Mouse (Mus musculus) liver, postnatal 0 days (tissue): ENCODE measurements around the gene Tmem132c. TPM values are rescaled to one million over a fixed set of nuclear protein-coding genes. Genes with fewer than 3 reads are reported as not detected.

ENCODE experiments used
- ATAC-seq: fragments of 200-750 bp; cut with Nextera tagmentation; 2 replicates; pipeline ENCODE4 v1.8.0; 2017; ENCODE audit warnings: mild to moderate bottlenecking, moderate library complexity
- DNase-seq: peaks from one replicate; pipeline ENCODE4 v3.0.0-alpha.2; 2016
- H3K27ac ChIP-seq: fragments of 300-500 bp; sonication (generic); 2 replicates; pipeline ENCODE4 v1.5.1; 2014; ENCODE audit warnings: antibody characterized with exemption, moderate library complexity, mild to moderate bottlenecking, low read depth
- H3K27me3 ChIP-seq: fragments of 300-500 bp; sonication (generic); 2 replicates; pipeline ENCODE4 v1.6.1; 2014; ENCODE audit warnings: low read length, control low read depth, mixed read lengths; ENCODE audit not compliant: insufficient read depth
- H3K36me3 ChIP-seq: fragments of 300-500 bp; sonication (generic); replicated peaks from 2 replicates; pipeline ENCODE4 v1.6.1; 2014; ENCODE audit warnings: mild to moderate bottlenecking, control low read depth, low read length, moderate library complexity, mixed read lengths; ENCODE audit not compliant: insufficient read depth
- H3K4me1 ChIP-seq: fragments of 300-500 bp; sonication (generic); 2 replicates; pipeline ENCODE4 v1.6.1; 2014; ENCODE audit warnings: antibody characterized with exemption, mild to moderate bottlenecking, control low read depth; ENCODE audit not compliant: insufficient read depth
- H3K4me2 ChIP-seq: fragments of 300-500 bp; sonication (generic); 2 replicates; pipeline ENCODE4 v1.6.1; 2014; ENCODE audit warnings: low read depth, mild to moderate bottlenecking, low read length, moderate library complexity, mixed read lengths
- H3K4me3 ChIP-seq: fragments of 300-500 bp; sonication (generic); 2 replicates; pipeline ENCODE4 v1.5.1; 2014; ENCODE audit warnings: low read depth, low read length
- H3K9ac ChIP-seq: fragments of 300-500 bp; sonication (generic); replicated peaks from 2 replicates; pipeline ENCODE4 v1.6.1; 2014; ENCODE audit warnings: mild to moderate bottlenecking, moderate library complexity
- H3K9me3 ChIP-seq: fragments of 300-500 bp; sonication (generic); 2 replicates; pipeline ENCODE4 v1.6.1; 2016; ENCODE audit warnings: mild to moderate bottlenecking, control low read depth, low read length, mixed read lengths
- CTCF ChIP-seq: sonication (generic); IDR thresholded peaks from 2 replicates; pipeline ENCODE4 v1.5.1; 2016; ENCODE audit warnings: antibody characterized with exemption, low read depth
- EP300 ChIP-seq: IDR thresholded peaks from 2 replicates; pipeline ENCODE4 v1.6.1; 2016; ENCODE audit warnings: antibody characterized with exemption, low read depth, mild to moderate bottlenecking
- WGBS: fragments of 180-500 bp; shearing (Covaris S2); extraction: QIAGEN DNeasy Blood & Tissue Kit; methylation state at CpG from one replicate; pipeline ENCODE4 v1.1.7; 2014; ENCODE audit not compliant: insufficient replicate concordance; 5-methylcytosine and 5-hydroxymethylcytosine counted together
- polyA plus RNA-seq: library from polyadenylated mRNA; unstranded; fragments of >200 nt; fragmentation: Nextera tagmentation; extraction: Ambion mirVana; gene quantifications from 2 replicates; pipeline ENCODE4 v1.2.1, GENCODE M21; 2015

Tmem132c gene
- polyA plus RNA-seq, 1 experiment from 2014 or later = 0.02 TPM

DNA sequence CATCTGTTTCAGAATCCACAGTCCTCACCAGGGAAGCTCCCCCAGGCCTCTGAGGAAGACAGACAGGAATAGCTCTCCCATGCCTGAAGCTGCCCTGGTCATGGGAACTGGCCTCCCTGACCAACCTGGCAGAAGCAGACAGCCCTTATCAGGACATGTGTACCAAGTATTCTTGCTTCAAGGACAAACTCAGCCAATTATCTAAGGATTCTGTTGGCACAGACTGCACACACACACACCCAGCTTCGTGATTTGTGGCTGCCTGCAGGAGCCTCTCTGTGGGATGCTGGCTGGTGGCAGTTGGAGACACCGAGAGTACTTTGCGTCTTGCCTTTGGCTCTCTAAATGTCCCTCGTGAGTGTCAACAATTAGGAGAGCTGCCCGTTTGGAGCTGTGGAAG, 226.5 kb downstream of the Tmem132c start:
- ATAC-seq (no peak), DNase-seq (no peak)
- no peak overlapping the region for H3K9ac ChIP-seq
- H3K4me3 ChIP-seq = no peak overlapping the region
- no peaks in the 10 kb centered on the region for H3K4me1 ChIP-seq
- H3K36me3 ChIP-seq = no peaks in the 10 kb centered on the region
- no peak overlapping the region for H3K27ac ChIP-seq
- no peak overlapping the region for H3K4me2 ChIP-seq
- H3K9me3 ChIP-seq = no peaks in the 10 kb centered on the region
- no peak for TF ChIP-seq CTCF
- TF ChIP-seq EP300 = no peak
- no peaks in the 10 kb centered on the region for H3K27me3 ChIP-seq
- 47% methylated on average over 5 of the region's 5 CpGs for WGBS

DNA sequence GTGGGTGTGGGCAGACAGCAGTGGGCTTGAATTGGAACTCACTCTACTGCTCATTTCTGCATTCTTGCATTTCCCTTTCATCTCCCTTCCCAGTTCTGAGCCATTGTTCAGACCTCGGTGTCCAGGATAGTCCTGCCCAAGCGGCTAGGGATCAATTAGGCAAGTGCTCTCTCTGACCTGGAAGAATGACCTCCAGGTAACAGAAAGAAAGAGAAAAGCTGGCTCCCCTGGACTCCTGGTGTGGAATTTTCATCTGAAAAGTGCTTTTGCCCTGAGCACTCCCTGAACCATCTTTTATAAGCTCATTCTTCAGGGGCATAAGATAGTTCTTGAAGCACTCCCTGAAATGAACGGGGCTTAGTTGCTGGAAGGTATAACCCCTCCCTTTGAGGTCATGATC, 228.7 kb downstream of the Tmem132c start:
- Histone ChIP-seq H3K9me3 (no peaks in the 10 kb centered on the region), H3K27me3 (no peaks in the 10 kb centered on the region), H3K4me1 (no peaks in the 10 kb centered on the region), H3K9ac (no peak overlapping the region), H3K27ac (no peak overlapping the region), H3K4me2 (no peak overlapping the region), H3K4me3 (no peak overlapping the region), H3K36me3 (no peaks in the 10 kb centered on the region)
- no peak for TF ChIP-seq EP300
- no peak for TF ChIP-seq CTCF
- 62% methylated on average over 3 of the region's 3 CpGs for WGBS
- no peak for DNase-seq
- ATAC-seq = no peak

DNA sequence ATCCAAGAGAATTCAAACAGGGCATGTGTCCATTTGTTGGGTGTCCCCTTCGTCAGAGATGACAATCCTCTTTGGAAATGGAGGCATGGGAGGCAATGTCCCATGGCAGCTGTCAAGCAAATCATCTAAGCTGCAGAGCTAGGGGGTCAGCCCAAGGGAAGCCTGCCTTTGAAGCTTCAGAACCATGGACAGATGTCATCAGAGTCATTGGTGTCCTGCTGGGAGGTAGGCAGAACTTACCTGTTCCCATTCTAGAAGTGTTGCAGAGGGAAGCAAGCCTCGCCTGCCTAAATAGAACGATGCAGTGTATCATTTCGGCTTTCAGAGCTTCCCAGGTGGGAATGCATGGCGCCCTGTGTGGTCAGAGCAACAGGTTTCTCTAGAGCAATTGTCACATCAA, 230.3 kb downstream of the Tmem132c start:
- TF ChIP-seq EP300 (no peak), CTCF (no peak)
- H3K27me3 ChIP-seq = no peaks in the 10 kb centered on the region
- no peak for ATAC-seq
- H3K4me2 ChIP-seq = no peak overlapping the region
- 36% methylated on average over 5 of the region's 5 CpGs for whole genome bisulfite sequencing
- no peaks in the 10 kb centered on the region for H3K36me3 ChIP-seq
- H3K4me3 ChIP-seq = no peak overlapping the region
- no peaks in the 10 kb centered on the region for H3K4me1 ChIP-seq
- H3K9ac ChIP-seq = no peak overlapping the region
- H3K9me3 ChIP-seq = no peaks in the 10 kb centered on the region
- no peak overlapping the region for H3K27ac ChIP-seq
- no peak for DNase-seq

DNA sequence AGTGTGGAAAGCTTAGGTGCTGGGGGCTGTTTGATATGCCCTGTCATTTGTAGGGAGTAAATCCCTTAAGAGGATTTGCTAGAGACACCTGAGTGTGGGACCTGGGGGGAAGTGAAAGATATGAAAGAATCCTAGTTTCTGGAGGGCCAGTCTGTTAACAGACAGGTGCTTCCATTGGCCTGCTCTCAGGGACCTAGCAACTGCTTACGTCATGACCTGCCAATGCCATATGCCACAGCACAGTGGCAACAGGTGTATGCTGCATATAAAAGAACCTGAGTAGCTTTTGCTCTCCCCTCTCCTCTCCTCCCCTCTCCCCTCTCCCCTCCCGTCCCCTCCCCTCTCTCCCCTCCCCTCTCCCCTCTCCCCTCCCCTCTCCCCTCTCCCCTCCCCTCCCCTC, 232.1 kb downstream of the Tmem132c start:
- Histone ChIP-seq H3K27ac (no peak overlapping the region), H3K4me2 (no peak overlapping the region), H3K36me3 (no peaks in the 10 kb centered on the region), H3K9ac (no peak overlapping the region), H3K27me3 (no peaks in the 10 kb centered on the region), H3K4me1 (no peaks in the 10 kb centered on the region), H3K4me3 (no peak overlapping the region), H3K9me3 (no peaks in the 10 kb centered on the region)
- no peak for ATAC-seq
- no peak for TF ChIP-seq CTCF
- TF ChIP-seq EP300 = no peak
- 38% methylated on average over 1 of the region's 2 CpGs for WGBS
- no peak for DNase-seq

DNA sequence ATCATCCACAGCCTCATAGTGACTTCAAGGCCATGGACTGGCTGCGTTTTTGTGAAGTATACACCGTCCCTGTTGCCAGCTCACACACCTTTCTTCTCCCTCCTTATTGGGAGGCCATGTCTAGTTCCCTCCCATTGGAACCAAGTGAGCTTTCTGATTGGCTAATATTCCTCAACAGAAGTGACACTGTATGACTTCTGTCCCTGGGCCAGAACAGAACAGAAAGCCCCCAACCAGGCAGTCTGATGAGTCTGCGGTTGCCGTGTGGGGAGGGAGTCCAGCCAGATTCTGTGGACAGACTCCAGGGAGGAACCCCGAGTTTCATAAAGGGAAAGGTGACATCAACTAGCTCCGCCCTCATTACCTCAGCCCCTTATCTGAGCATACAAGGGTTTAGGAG, 233.2 kb downstream of the Tmem132c start:
- H3K9ac ChIP-seq = no peak overlapping the region
- TF ChIP-seq CTCF = no peak
- no peak for TF ChIP-seq EP300
- no peaks in the 10 kb centered on the region for H3K4me1 ChIP-seq
- no peak overlapping the region for H3K27ac ChIP-seq
- DNase-seq (no peak), ATAC-seq (no peak)
- no peaks in the 10 kb centered on the region for H3K36me3 ChIP-seq
- H3K27me3 ChIP-seq = no peaks in the 10 kb centered on the region
- H3K9me3 ChIP-seq = no peaks in the 10 kb centered on the region
- no peak overlapping the region for H3K4me3 ChIP-seq
- no peak overlapping the region for H3K4me2 ChIP-seq
- 70% methylated on average over 6 of the region's 6 CpGs for WGBS

DNA sequence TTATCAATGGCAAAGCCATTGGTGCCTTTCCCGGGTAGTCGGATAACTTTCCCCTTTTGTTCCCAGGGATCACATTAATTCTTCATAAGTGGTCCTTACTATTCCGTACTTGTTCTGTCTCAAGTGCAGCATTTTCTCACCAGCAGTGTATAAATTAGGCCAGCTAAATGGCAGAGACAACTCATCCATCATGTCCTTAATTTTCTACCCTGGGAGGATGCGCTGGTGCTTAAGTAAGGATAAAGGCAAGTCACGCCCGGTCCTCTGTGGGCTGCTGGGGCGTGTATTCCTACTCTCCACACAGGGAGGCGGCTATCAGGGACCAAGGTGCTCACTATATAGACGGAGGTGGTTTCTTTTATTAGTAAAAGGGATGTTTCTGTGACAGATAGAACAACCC, 236.2 kb downstream of the Tmem132c start:
- no peak overlapping the region for H3K9ac ChIP-seq
- no peak overlapping the region for H3K4me2 ChIP-seq
- H3K4me3 ChIP-seq = no peak overlapping the region
- ATAC-seq = no peak
- no peaks in the 10 kb centered on the region for H3K36me3 ChIP-seq
- H3K27ac ChIP-seq = no peak overlapping the region
- H3K4me1 ChIP-seq = no peaks in the 10 kb centered on the region
- no peak for DNase-seq
- no peaks in the 10 kb centered on the region for H3K27me3 ChIP-seq
- H3K9me3 ChIP-seq = no peaks in the 10 kb centered on the region
- WGBS = 53% methylated on average over 9 of the region's 9 CpGs
- TF ChIP-seq CTCF (no peak), EP300 (no peak)

DNA sequence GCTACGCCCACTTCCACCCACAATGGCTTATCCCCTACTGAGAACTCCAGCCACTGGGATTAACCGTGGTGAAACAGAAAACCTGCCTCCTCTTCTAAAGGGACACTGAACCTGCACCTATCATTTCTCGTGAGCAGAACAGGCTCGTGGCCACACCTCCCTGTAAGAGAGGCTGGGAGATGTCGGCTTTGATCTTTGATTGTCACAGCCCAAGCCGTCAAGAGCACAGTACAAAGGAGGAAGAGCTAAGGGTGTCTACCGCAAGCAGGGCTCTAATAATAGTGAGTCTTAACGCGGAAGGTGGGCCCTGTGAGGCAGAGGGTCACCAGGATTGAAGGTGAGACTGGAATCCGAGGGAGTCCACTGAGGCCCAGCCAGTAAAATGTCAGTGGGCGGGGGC, 236.7 kb downstream of the Tmem132c start:
- no peak for ATAC-seq
- Histone ChIP-seq H3K27ac (no peak overlapping the region), H3K4me3 (no peak overlapping the region), H3K9ac (no peak overlapping the region), H3K4me1 (no peaks in the 10 kb centered on the region), H3K27me3 (no peaks in the 10 kb centered on the region), H3K9me3 (no peaks in the 10 kb centered on the region), H3K4me2 (no peak overlapping the region), H3K36me3 (no peaks in the 10 kb centered on the region)
- TF ChIP-seq CTCF (no peak), EP300 (no peak)
- DNase-seq = no peak
- WGBS = 24% methylated on average over 11 of the region's 11 CpGs
